Mouse (Mus musculus) olfactory bulb, adult 2 months (tissue): ENCODE measurements around the gene Zfp975. TPM values are rescaled to one million over a fixed set of nuclear protein-coding genes. Genes with fewer than 3 reads are reported as not detected.

Experiments
- polyA plus RNA-seq: library from polyadenylated mRNA; stranded (reverse); fragments of >200 nt; gene quantifications from 2 replicates; pipeline ENCODE4 v1.2.4, GENCODE M21; 2012; ENCODE audit warnings: low replicate concordance; ENCODE audit not compliant: missing spikeins, insufficient read depth, insufficient read length

Gene Zfp975
- polyA plus RNA-seq, 1 experiment: not detected

Other genes with a start within 250 kb of the Zfp975 start
- gene 4933421I07Rik, start 244.6 kb downstream of the Zfp975 start, polyA plus RNA-seq: not detected in 2 replicates
- not detected in 2 replicates for gene Zfp141, start 187.0 kb downstream of the Zfp975 start, polyA plus RNA-seq
- not detected in 2 replicates for gene Gm21028, start 114.2 kb downstream of the Zfp975 start, polyA plus RNA-seq
- not detected in 2 replicates for gene Zfp977, start 100.2 kb downstream of the Zfp975 start, polyA plus RNA-seq
- gene Zfp976, start 50.2 kb downstream of the Zfp975 start, polyA plus RNA-seq: not detected in 2 replicates
- gene Gm17067, start 34.3 kb upstream of the Zfp975 start, polyA plus RNA-seq: not detected in 2 replicates
- gene Vmn2r62, start 100.8 kb upstream of the Zfp975 start, polyA plus RNA-seq: not detected in 2 replicates
- gene Gm2381, start 174.5 kb upstream of the Zfp975 start, polyA plus RNA-seq: not detected in 2 replicates
- not detected in 2 replicates for gene Vmn2r63, start 241.1 kb upstream of the Zfp975 start, polyA plus RNA-seq